Mouse (Mus musculus) lung, postnatal 0 days (tissue): ENCODE data around the gene Pkn1.

Experiments used
- CTCF ChIP-seq: IDR thresholded peaks from 2 replicates; pipeline ENCODE4 v1.5.1; 2016; ENCODE audit warnings: antibody characterized with exemption, mild to moderate bottlenecking
- EP300 ChIP-seq: IDR thresholded peaks from 2 replicates; pipeline ENCODE4 v1.6.1; 2016; ENCODE audit warnings: antibody characterized with exemption, mild to moderate bottlenecking, control low read depth

DNA sequence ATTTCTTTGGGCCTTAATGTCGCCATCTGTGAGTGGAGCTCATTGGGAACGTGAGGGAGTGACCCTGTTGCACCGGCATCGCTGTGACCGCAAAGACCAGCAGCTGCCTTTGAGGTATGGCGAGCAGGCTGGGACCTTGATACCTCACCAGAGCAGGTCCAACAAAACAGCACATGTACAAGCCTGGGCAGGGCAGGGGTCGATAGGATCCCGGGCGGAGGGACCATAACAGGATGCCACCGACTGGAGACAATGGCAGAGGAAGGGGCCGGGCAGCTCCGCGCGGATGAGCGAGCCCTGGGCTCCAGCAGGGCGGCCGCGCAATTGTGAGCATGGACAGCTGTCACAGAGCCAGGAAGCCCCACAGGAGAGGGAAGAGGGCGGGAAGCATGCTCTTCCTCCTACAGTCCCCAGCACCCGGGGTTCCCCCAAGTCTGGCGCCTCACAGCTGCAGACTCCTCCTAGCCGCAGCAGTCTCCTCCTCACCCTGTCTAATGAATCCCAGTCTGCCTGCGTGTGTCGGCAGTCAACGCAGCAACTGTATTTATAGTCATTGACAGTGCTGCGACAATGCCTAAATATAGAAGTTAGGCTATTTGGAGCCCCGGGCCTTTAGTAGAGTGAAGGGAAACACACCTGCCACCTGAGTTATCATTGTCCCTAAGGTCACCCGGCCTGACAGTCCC is 48.8 kb upstream of the Pkn1 start:
- TF ChIP-seq EP300, result peak; percentile 69
- TF ChIP-seq CTCF, result peak; percentile 32
